Mouse (Mus musculus) adrenal gland, postnatal 14 days (tissue): ENCODE data around the gene Hoxa2. TPM values are rescaled to one million over a fixed set of nuclear protein-coding genes. Genes with fewer than 3 reads are reported as not detected.

Experiments used
- DNase-seq: peaks from one replicate; pipeline ENCODE4 v3.0.0; 2021; ENCODE audit warnings: mixed read lengths
- total RNA-seq: library from RNA; stranded (reverse); gene quantifications from 2 replicates; pipeline ENCODE4 v1.2.3, GENCODE M21; 2021

Hoxa2 gene
- total RNA-seq, 1 experiment from 2014 or later, result 3.3 TPM

- DNase-seq, result no peak
Measured at GRCm38 (mm10) chr6:52138576-52138975, 26.1 kb downstream of the Hoxa2 start.

- DNase-seq, result no peak
Measured at GRCm38 (mm10) chr6:52137841-52138535, 26.6 kb downstream of the Hoxa2 start.

- no peak for DNase-seq
Measured at GRCm38 (mm10) chr6:52123673-52124072, 41.0 kb downstream of the Hoxa2 start.

GRCm38 (mm10) chr6:52121173-52121572, 43.5 kb downstream of the Hoxa2 start:
- DNase-seq, result no peak

- DNase-seq, result no peak
Measured at GRCm38 (mm10) chr6:52118903-52119635, 45.6 kb downstream of the Hoxa2 start.

- no peak for DNase-seq
Measured at GRCm38 (mm10) chr6:52115899-52116298, 48.7 kb downstream of the Hoxa2 start.

Other genes with a start within 250 kb of the Hoxa2 start
- 41.1 and 46.0 TPM in 2 replicates for gene Skap2, start 152.3 kb downstream of the Hoxa2 start, total RNA-seq
- 0.64 and 1.1 TPM in 2 replicates for gene Hoxa1, start 6.5 kb downstream of the Hoxa2 start, total RNA-seq
- gene 5730596B20Rik, start 12.7 kb upstream of the Hoxa2 start, total RNA-seq, result 0.45 and 0.63 TPM in 2 replicates
- 6.4 and 7.3 TPM in 2 replicates for gene Hoxa4, start 26.9 kb upstream of the Hoxa2 start, total RNA-seq
- 25.8 and 26.3 TPM in 2 replicates for gene Hoxa5, start 39.8 kb upstream of the Hoxa2 start, total RNA-seq
- 3.7 and 5.9 TPM in 2 replicates for gene Hoxa6, start 43.9 kb upstream of the Hoxa2 start, total RNA-seq
- 6.9 and 10.5 TPM in 2 replicates for gene Hoxa3, start 48.5 kb upstream of the Hoxa2 start, total RNA-seq
- gene Gm28308, start 48.5 kb upstream of the Hoxa2 start, total RNA-seq, result 1.3 and 1.4 TPM in 2 replicates
- gene Hoxa7, start 57.0 kb upstream of the Hoxa2 start, total RNA-seq, result 20.9 and 22.2 TPM in 2 replicates
- 1.8 and 3.5 TPM in 2 replicates for gene Hoxa9, start 66.3 kb upstream of the Hoxa2 start, total RNA-seq
- gene Hoxa10, start 76.0 kb upstream of the Hoxa2 start, total RNA-seq, result 0.15 and 0.68 TPM in 2 replicates
- not detected in 2 replicates for gene Hoxa11, start 81.0 kb upstream of the Hoxa2 start, total RNA-seq
- not detected in 2 replicates for gene Hoxa13, start 96.0 kb upstream of the Hoxa2 start, total RNA-seq
- gene Evx1, start 148.7 kb upstream of the Hoxa2 start, total RNA-seq, result not detected in 2 replicates